Mouse (Mus musculus): ENCODE results near the gene Cldn3. TPM values are rescaled to one million over a fixed set of nuclear protein-coding genes. Genes with fewer than 3 reads are reported as not detected.
"Not testable (repeated sequence)": the region's sequence is repeated elsewhere in the genome, so short reads cannot be mapped to it uniquely, and the experiment has no call there.

Cldn3 gene
- 0.90 and 9.0 TPM in 2 replicates for total RNA-seq (2021)
- long read RNA-seq, experiment 1, transcript Cldn3-201 (1 exons, 1,259 nt), result major isoform, 5 of 5 reads
- long read RNA-seq, experiment 1, partial matches to known transcripts, result 0 of 5 reads
- long read RNA-seq, experiment 1, other reads (novel, unspliced or antisense), result 0 of 5 reads
- long read RNA-seq, experiment 2, transcript Cldn3-201 (1 exons, 1,259 nt), result major isoform, 18 of 19 reads
- long read RNA-seq, experiment 2, partial matches to known transcripts, result 0 of 19 reads
- long read RNA-seq, experiment 2, other reads (novel, unspliced or antisense), result 1 of 19 reads

DNA sequence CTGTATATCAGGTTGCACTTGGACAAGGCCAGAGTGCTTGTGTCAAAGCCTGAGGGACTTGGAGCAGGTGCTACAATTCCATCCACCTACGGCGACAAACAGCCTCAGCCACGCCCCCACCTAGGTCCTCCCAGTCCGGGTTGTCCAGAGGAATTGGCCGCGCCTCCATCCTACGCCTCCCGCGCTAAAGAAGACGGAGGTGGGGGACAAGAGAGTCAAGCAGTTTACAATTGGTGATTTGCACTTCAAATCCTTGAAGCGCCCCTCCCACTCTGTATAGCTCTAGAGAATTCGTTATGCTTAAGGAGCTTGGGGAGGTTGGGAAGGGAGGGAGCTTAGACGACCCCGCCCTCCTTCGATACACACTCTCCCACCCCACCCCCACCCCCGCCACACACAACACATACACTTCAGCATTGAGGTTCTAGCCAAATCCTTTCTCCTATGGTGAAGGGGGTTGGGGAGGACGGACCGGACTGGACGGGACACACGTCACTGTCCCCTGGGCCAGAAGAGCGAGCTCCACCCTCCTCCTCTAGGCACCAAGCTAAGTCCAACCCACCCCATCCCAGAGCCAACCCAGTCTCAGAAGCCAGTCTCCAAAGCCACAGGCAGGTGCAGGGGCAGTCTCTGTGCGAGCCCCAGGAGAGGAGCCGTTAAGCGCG, at the start of gene Cldn3:
Gene Cldn3 (plus strand): TSS at position 582 of the 665 bp plus-strand sequence.
- DNase-seq, result peak; percentile 62

DNA sequence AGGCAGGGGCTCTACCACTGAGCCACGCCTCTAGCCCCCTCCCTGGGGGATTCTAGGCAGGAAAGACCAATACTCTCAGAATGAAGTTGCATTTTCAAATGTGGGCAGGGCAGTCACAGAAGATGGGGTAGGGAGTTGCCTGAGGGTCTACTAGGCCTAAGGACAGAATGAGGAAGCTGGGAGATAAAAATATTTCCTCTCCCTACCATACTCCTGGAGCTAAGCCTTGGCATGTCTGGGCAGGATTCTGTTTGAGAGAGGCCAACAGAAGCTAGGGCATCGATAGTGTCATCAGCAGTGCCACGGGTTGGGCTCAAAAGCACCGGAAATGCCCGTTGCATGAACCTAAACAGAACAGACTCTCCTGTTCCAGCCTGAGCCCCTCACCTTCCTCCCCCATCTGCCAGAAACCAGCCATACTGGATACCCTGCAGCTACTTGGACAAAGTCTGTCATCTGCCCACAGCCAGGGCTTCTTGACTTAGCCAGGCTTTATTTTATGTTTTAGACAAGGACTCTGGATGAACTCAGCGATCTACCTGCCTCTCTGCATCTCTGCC, 49.3 kb upstream of the Cldn3 start:
- no peak for DNase-seq

DNA sequence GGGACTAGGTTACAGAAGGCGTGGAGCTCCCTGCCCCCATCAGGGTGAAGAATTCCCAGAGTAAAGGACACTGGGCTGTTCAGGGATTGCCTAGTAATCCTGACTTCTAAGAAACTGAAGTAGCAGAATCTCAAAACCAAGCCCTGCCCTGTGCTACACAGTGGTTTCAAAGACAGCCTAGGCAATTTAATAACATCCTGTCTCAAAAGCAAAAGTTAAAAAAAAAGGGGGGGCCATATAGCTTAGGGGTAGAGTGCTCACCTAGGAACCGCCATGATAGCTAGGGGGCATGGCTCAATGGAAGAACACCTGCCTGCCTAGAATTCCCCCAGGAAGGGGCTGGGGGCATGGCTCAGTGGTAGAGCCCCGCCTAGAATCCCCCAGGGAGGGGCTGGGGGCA, 46.9 kb upstream of the Cldn3 start:
- DNase-seq, result no peak

DNA sequence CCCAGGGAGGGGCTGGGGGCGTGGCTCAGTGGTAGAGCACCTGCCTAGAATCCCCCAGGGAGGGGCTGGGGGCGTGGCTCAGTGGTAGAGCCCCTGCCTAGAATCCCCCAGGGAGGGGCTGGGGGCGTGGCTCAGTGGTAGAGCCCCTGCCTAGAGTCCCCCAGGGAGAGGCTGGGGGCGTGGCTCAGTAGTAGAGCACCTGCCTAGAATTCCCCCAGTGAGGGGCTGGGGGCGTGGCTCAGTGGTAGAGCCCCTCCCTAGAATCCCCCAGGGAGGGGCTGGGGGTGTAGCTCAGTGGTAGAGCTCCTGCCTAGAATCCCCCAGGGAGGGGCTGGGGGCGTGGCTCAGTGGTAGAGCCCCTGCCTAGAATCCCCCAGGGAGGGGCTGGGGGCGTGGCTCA, 46.5 kb upstream of the Cldn3 start:
- not testable (repeated sequence) for DNase-seq

DNA sequence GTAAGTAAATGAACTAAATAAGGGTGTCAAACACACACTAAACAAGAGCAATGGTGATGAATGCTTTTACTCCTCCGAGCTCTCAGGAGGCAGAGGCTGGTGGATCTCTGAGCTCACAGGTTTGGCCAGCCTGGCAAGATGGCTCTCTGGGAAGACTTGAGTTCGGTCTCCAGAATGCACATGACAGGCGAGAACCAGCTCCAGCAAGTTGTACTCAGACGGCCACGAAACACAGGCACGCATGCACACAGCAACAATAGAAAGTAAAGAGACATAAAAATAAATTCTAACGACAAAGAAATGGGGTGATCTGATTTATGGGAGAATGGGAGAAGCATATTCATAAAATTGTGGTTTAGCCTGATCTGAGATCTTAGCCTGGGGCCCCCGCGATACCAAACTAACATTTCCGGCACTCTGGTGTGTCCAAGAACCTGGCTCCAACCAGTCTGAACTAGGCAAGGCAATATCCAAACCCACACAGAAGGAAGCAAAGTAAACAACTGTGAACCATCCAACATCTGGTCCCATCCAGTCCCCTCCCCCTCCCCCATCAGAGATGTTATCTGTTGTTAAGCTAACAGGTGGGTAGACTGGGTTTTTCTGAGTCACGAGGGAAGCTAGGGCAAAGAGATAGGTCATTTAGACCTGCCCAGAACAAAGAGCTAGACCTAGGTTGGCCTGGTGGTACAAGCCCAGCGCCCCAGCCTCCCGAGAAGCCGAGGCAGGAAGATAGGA, 44.4 kb upstream of the Cldn3 start:
- DNase-seq, result peak; percentile 33

DNA sequence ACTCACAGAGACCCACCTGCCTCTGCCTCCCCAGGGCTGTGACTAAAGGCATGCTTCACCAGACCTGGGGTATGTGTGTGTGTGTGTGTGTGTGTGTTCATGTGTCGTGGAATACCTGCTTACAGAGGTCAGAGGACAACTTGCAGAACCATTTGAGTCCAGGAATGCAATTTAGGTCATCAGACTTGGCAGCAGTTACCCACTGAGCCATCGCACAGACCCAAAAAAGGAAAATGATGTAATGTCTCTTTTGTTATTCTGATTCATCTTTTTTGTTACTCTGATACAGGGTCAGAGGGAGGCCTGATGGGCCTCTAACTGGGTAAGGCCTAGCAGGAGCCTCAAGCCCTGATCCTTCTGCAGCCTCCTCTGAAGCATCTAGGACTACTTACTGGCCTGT, 43.3 kb upstream of the Cldn3 start:
- peak; percentile 56 for DNase-seq

DNA sequence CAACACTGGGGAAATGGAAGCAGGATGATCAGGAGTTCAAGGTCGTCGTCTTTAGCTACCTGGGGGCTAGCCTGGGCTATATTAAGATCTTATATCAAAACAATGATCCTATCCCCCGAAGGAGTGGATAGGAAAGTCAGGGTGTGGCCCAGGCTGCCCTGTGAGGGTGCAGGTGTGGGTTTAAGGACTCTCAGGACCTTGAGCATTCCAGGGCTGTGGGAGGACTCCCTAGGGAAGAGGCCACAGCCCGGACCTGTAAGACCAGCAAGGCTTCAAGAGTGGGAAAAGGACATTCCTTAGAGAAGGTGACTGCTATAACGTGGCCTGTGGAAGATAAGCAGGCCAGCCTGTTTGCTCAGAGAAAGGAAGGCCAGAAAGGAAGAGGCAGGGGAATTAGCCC, 41.8 kb upstream of the Cldn3 start:
- DNase-seq, result no peak

DNA sequence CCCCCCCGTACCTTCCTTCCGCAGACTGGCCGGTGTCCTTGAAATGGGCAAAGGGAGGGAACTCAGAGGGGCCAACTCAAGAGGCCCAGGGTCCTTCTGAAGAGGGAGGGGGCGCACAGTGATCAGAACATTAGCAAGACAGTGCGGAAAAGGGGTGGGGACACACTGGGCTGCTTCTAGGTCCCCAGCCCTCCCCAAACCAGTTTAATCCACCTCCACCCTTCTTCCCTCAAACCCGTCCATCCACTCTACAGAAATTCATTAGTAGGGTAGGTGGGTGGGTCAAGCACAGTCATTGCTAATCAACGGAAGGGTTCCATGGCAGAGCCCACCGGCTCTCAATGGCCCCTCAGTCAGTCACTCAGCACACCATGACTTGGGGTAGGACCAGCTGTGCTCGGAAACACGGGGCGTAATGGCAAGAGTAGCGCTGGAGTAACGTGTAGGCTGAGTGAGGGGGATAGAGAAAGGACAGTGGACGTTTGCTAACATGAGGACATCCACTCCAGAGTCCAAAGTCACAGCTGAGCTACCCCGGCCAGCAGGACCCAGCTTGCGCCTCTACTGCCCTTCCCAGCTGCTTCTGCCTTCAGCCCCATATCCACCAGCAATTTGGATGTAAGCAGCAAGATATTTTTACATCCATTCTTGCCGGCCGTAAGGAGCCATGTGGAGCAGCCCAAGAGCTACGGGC, 40.6 kb upstream of the Cldn3 start:
- no peak for DNase-seq

DNA sequence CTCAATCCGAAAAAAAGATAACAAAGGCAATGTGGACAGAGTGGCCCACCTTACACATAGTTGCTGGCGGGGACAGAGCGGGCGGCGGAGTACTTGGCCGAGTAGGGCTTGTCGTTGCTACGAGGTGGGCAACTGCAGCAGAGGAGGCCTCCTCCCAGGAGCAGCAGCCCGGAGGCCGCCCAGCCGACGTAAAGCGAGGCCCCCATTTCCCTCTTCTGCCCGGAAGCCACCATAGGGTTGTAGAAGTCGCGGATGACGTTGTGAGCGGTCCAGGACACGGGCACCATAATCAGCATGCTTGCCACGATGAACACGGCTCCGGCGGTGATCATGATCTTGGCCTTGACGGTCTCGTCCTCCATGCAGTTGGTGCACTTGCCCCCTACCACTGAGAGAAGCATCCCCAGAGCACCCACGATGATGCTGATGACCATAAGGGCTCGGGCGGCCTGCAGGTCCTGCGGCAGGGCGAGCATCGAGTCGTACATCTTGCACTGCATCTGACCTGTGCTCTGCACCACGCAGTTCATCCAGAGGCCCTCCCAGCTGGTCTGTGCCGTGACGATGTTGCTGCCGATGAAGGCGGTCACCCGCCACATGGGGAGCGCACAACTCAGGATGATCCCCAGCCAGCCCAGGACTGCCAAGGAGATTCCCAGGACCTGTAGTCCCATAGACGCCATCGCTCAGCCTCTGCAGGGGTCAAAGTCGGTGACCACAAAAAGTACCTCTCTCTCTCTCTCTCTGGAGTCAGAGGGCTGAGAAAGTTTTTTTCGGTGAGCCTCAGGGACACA, 39.8 kb upstream of the Cldn3 start:
- DNase-seq, result no peak

DNA sequence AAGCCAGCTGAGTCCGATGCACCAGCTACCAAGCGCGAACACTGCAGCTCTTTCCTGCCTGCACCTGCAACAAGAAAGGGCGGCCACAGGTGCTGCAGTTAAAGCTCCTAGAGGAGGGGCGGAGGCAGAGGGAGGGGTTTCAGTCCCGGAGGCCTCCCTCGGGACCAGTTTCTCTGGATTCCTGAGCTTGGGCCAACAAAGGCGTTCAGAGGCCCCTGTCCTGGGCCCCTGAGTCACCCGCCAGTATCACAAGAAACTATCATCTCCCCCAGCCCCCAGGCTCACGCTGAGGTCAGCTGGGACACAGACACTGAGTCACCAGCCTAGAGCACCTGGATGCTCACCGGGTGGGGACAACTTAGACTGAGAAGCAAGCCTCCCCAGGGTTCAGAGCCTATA, 39.2 kb upstream of the Cldn3 start, which contains the start of gene Cldn4:
Gene Cldn4 (minus strand): TSS at position 78 of the 399 bp plus-strand sequence.
- DNase-seq, result no peak

DNA sequence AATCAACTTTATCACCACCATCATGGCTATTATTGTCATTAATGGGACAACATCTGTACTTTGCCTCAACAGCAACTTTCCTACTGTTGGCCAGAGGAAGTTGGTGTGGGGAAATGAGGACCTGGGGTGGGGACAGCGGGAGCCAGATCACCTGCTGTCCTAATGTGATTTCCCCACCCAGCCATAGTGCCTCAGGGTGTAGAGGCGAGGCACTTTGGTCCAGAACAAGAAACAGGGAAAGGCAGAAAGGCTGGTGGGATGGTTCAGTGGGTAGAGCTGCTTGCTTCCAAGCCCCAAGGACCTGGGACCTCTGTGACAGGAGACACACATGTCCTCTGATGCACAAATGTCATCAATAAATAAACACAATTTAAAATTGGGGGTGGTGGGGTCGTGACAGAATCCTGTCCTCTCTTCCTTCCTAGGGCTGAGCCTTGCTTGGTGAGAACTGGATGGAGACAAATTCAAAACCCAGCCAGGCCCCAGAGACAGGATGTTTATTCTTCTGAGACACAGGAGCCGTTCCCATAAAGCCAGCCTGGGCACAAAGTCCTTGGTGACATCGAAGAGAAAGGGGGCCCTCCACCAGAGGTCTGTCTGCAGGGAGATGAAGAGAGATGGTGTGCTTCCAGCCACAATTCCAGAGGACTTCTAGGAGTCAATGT, 38.5 kb upstream of the Cldn3 start:
- DNase-seq, result no peak

DNA sequence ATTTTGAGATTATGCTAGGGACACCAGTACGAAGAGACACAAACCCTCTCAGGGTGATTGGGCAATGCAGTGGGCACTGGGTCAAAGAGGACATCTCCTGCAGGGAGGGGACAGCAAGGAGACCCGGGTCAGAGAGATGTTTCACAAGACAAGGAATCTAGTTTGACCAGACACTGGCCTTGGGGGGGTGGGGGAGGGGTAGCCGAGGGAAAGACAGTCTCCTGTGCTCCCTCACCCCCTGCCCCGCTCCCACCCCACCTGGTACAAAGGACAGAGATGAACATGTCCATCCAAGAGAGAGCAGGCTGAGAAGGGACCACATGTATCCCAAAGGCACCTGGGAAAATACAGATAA, 38.0 kb upstream of the Cldn3 start:
- no peak for DNase-seq

DNA sequence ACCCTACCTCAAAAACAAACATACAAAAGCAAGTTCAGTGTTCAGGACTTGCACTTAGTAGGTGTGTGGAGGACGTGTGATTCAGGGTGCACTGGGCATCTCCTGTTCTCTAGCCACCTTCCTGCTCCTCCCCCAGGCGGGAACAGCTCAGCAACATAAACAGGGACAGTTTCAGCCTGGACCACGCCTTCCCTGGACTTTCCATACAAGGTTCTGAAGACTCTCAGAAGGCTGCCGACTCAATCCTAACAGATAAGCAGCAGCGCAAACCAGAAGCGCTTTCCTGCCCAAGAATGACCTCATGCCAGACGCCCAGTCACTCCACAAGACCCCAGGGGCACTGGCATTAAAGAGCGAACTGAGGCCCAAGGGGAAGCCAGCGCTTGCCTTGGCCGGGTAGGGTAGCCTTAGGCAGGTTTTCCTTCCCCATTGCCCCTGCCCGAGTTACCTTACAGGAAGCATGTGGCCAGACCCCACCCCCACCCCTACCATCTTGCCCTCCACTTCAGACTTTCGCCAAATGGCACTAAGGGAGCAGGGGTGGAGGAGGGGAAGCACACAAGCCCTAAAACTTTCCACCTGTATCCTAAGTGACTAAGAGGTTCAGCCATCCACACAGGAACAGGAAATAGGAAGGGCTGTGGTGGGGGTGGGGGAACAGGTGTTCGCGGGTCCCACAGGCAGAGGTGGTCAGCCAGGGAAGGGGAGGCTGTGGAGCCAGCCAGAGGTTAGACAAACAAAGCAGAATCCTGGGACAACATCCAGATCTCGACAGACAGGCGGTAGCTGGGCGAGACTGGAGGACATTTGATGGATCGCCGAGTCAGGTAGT, 34.7 kb upstream of the Cldn3 start:
- DNase-seq, result peak; percentile 37

DNA sequence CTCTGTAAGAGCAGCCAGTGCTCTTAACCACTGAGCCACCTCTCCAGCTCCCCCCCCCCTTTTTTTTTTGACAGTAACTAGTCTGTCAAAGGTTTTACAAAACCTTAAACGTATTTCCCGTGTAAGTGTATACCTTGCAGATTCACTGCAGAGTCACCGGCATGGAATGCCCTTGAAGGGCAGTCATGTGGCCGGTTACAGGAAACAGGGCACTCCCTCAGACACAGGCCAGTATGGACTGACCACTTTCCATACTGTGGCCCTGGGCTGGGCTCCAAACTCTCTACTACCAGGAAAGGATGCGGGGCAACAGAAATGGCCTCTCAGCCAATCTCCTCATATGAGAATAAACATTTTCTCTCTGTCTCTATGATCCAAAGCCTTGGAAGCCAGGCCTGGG, 30.5 kb upstream of the Cldn3 start:
- DNase-seq, result no peak

DNA sequence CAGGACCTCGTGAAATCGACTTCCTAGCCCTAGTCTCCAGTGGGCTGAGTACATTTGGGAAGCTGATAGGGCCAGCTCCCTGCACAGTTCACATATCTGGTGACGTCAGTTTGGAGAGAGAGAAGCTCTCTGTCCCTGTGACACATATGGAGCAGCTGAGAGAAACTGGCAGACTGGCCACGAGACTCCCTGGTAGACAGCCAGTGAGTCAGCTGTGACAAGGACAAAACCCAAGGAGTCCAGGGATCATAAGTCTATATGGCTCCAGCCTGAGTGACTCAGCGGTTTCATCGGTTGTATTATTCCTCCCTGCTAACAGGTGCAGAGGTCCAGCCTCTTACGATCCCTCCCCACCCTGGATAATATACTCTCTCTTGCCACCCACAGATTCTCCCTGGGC, 26.9 kb upstream of the Cldn3 start:
- peak; percentile 86 for DNase-seq

DNA sequence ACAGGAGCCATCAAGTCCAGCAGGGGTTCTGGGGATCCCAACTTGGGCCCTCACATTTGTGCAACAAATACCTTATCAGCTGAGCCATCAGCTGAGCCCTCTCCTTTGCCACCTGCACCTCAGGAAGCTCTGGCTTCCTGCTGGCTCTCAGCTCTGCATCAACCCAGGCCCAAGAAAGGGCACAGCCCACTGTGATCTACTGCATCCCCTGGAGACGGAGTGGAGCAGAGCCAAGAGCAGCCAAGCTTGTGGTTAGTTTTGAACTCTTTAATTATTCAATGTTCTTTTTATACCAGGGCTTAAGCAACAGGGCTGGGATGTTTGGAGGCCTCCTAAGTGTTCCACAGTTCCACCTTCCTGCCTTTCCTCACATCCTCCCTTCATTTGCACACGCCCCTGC, 25.6 kb upstream of the Cldn3 start:
- no peak for DNase-seq

DNA sequence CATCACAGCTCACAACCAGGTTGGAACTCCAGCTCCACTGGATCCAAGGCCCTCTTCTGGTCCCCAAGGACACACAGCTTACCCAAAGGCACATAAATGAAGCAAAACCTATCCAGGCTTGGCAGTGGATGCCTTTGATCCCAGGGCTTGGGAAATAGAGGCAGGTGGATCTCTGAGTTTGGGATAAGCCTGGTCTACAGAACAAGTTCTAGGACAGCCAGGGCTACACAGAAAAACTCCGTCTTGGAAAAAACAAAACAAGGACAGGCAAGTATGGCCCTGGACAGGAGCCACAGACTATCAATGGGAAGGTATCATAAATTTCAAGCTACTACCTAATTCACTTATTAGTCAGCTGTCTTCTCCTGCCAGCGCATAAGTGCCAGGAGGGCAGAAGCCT, 24.5 kb upstream of the Cldn3 start:
- no peak for DNase-seq

DNA sequence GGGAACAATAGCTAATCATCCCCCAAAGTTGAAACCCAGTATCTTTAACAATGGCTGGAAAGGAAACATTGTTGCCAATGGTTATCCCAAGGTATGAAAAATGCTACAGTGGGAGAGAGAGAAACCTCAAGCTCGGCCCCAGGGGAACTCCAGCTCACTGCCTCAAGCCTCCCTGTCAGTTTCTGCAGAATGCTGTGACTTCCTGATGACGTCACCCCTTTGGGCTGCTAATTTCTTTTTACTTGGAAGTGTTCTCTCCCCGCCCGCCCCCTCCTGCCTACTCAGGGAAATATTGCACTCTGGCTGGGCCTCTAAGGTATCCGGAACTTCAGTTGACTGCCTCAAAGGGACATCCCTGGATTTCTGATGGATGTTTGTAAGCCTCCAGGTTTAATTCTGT, 22.5 kb upstream of the Cldn3 start:
- DNase-seq, result peak; percentile 26

DNA sequence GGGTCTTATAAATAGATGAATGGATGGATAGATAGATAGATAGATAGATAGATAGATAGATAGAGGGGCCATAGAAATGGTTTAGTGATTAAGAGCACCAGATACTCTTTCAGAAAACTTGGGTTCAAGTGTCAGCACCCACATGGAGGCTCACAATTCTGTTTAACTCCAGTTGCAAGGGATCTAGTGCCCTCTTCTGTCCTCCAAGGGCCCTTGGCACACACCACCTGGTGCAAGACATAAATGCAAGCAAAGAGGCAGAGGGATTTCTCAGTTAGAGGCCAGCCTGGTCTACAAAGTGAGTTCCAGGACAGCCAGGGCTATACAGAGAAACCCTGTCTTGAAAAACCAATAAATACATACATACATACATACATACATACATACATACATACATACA, 21.4 kb upstream of the Cldn3 start:
- not testable (repeated sequence) for DNase-seq

DNA sequence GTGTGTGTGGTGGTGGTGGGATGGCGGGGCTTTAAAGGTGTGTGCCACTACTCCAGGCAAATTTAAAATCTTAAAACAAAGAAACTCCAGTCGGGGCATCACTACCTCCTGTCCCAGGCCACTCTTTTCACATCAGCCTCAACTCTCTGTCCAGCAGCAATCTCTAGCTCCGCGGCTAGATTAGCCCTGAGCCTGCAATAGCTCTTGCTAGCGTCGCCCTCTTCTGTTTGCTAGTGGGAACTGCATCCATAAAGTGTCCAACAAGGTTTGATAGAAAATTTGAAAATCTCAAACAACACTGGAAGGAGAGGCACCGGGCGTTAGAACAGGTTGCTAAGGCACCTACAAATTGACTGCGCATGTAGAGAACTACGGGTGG, 20.6 kb upstream of the Cldn3 start:
- peak; percentile 85 for DNase-seq
